Comparison of ENCODE assay signal across 8 mouse cellular contexts in genomic region chr13:55099726-55100478, GRCm38 (mm10). TPM values are rescaled to one million over a fixed set of nuclear protein-coding genes. Genes with fewer than 3 reads are reported as not detected.
A peak's percentile ranks its signal among the peaks of the same experiment; 100 is the strongest.
DNase-seq lines count a peak whose midpoint lies in the region; ATAC-seq and TF ChIP-seq lines count a peak whose summit lies in the region.

Gene Uimc1 (minus strand): TSS chr13:55100300.

- TF ChIP-seq CTCF in intestine, postnatal 0 days (IDR thresholded peaks at IDR 0.05; ENCODE audit: low read depth), result peak; percentile 67
- TF ChIP-seq CTCF in spleen, adult 2 months (IDR thresholded peaks at IDR 0.05; ENCODE audit: extremely low read depth, insufficient read depth, insufficient read length, insufficient replicate concordance), result peak; percentile 32; the same call in 1 of the 2 replicates

- H3K27ac ChIP-seq in embryonic facial prominence, embryonic 10.5 days (replicated peaks), result peak within 1 kb of the TSS; percentile 95
- peak within 1 kb of the TSS; percentile 86 for H3K27ac ChIP-seq in intestine, postnatal 0 days (ENCODE audit: low read depth, low read length)
- peak within 1 kb of the TSS; percentile 88 for H3K27ac ChIP-seq in limb, embryonic 14.5 days (replicated peaks; ENCODE audit: low read depth, low read length)
- H3K27ac ChIP-seq in midbrain, embryonic 16.5 days (ENCODE audit: low read length), result peak within 1 kb of the TSS; percentile 85
- H3K27ac ChIP-seq in spleen, adult 2 months (ENCODE audit: insufficient read depth, low read length), result peak within 1 kb of the TSS; percentile 93

- TF ChIP-seq POLR2A in limb, embryonic 14.5 days (IDR thresholded peaks at IDR 0.05; ENCODE audit: borderline replicate concordance, extremely low read depth, insufficient read depth, insufficient read length), result peak; percentile 71; the same call in 1 of the 2 replicates
- peak; percentile 61 for TF ChIP-seq POLR2A in spleen, adult 2 months (IDR thresholded peaks at IDR 0.05; ENCODE audit: low read depth, low read length)

- peaks cover 3% of the 10 kb centered on the region; the same call in 1 of the 2 replicates for H3K9me3 ChIP-seq in embryonic facial prominence, embryonic 10.5 days
- no peaks in the 10 kb centered on the region for H3K9me3 ChIP-seq in intestine, postnatal 0 days (ENCODE audit: control insufficient read depth)
- H3K9me3 ChIP-seq in limb, embryonic 14.5 days (ENCODE audit: control insufficient read depth, low read length), result no peaks in the 10 kb centered on the region
- H3K9me3 ChIP-seq in midbrain, embryonic 16.5 days (replicated peaks; ENCODE audit: control insufficient read depth, low read length, poor library complexity, severe bottlenecking), result no peaks in the 10 kb centered on the region

- no peaks in the 10 kb centered on the region for H3K36me3 ChIP-seq in embryonic facial prominence, embryonic 10.5 days (replicated peaks)
- no peaks in the 10 kb centered on the region for H3K36me3 ChIP-seq in intestine, postnatal 0 days (ENCODE audit: control insufficient read depth, insufficient read depth)
- no peaks in the 10 kb centered on the region for H3K36me3 ChIP-seq in limb, embryonic 14.5 days (ENCODE audit: control insufficient read depth, insufficient read depth, low read length)
- no peaks in the 10 kb centered on the region for H3K36me3 ChIP-seq in midbrain, embryonic 16.5 days (ENCODE audit: control insufficient read depth, insufficient read depth, low read length)
- no peaks in the 10 kb centered on the region for H3K36me3 ChIP-seq in spleen, adult 2 months (ENCODE audit: control insufficient read depth, insufficient read depth, low read length)

- DNase-seq in 416B (ENCODE audit: low read depth), result peak; percentile 85
- DNase-seq in adrenal gland, postnatal 14 days, result peak; percentile 92
- peak; percentile 94 for DNase-seq in embryonic facial prominence, embryonic 10.5 days (ENCODE audit: low spot score)
- peak; percentile 92 for DNase-seq in limb, embryonic 14.5 days (ENCODE audit: low spot score)
- DNase-seq in spleen, adult 2 months (ENCODE audit: low read depth in 1 of 2, low spot score in 2 of 2), result peak; percentile 67 to 79

- H3K4me3 ChIP-seq in embryonic facial prominence, embryonic 10.5 days, result peak within 1 kb of the TSS; percentile 86
- H3K4me3 ChIP-seq in intestine, postnatal 0 days (ENCODE audit: low read depth, low read length), result peak within 1 kb of the TSS; percentile 81
- peak within 1 kb of the TSS; percentile 80 for H3K4me3 ChIP-seq in limb, embryonic 14.5 days (replicated peaks; ENCODE audit: low read length)
- peak within 1 kb of the TSS; percentile 74 for H3K4me3 ChIP-seq in midbrain, embryonic 16.5 days (ENCODE audit: low read depth, low read length)
- H3K4me3 ChIP-seq in spleen, adult 2 months (ENCODE audit: extremely low read depth, insufficient read depth, insufficient read length), result peak within 1 kb of the TSS; percentile 77

- WGBS in embryonic facial prominence, embryonic 10.5 days, result under 1% methylated on average over 75 of the region's 81 CpGs
- under 1% methylated on average over 79 of the region's 81 CpGs for WGBS in intestine, postnatal 0 days
- WGBS in limb, embryonic 14.5 days, result under 1% methylated on average over 39 of the region's 81 CpGs
- WGBS in midbrain, embryonic 16.5 days, result under 1% methylated on average over 59 of the region's 81 CpGs
- WGBS in spleen, adult 2 months, result 1% methylated on average over 52 of the region's 81 CpGs

- peak within 1 kb of the TSS; percentile 78 for H3K9ac ChIP-seq in intestine, postnatal 0 days (ENCODE audit: low read depth, low read length)
- peak within 1 kb of the TSS; percentile 90 for H3K9ac ChIP-seq in limb, embryonic 14.5 days (ENCODE audit: low read depth, low read length, severe bottlenecking)
- H3K9ac ChIP-seq in midbrain, embryonic 16.5 days (ENCODE audit: low read depth, low read length), result peak within 1 kb of the TSS; percentile 88

- H3K4me1 ChIP-seq in embryonic facial prominence, embryonic 10.5 days, result peaks cover 14% of the 10 kb centered on the region
- no peaks in the 10 kb centered on the region; the same call in 1 of the 2 replicates for H3K4me1 ChIP-seq in intestine, postnatal 0 days (replicated peaks; ENCODE audit: control insufficient read depth, insufficient read depth, low read length)
- H3K4me1 ChIP-seq in limb, embryonic 14.5 days (ENCODE audit: control insufficient read depth, insufficient read depth, low read length), result peaks cover 7% of the 10 kb centered on the region
- H3K4me1 ChIP-seq in midbrain, embryonic 16.5 days (ENCODE audit: control insufficient read depth, insufficient read depth, low read length), result peaks cover 6% of the 10 kb centered on the region
- H3K4me1 ChIP-seq in spleen, adult 2 months (ENCODE audit: control insufficient read depth, insufficient read depth, insufficient read length), result peaks cover 6% of the 10 kb centered on the region; the same call in 1 of the 2 replicates

- H3K27me3 ChIP-seq in embryonic facial prominence, embryonic 10.5 days (replicated peaks; ENCODE audit: low read depth, poor library complexity, severe bottlenecking), result no peaks in the 10 kb centered on the region
- no peaks in the 10 kb centered on the region for H3K27me3 ChIP-seq in intestine, postnatal 0 days (replicated peaks; ENCODE audit: control insufficient read depth, insufficient read depth, low read length)
- no peaks in the 10 kb centered on the region for H3K27me3 ChIP-seq in limb, embryonic 14.5 days (ENCODE audit: control insufficient read depth, insufficient read depth, low read length)
- H3K27me3 ChIP-seq in midbrain, embryonic 16.5 days (ENCODE audit: control insufficient read depth, insufficient read depth, low read depth, low read length), result no peaks in the 10 kb centered on the region
- H3K27me3 ChIP-seq in spleen, adult 2 months (ENCODE audit: control insufficient read depth, insufficient read depth, low read length), result no peaks in the 10 kb centered on the region

- peak within 1 kb of the TSS; percentile 79 for H3K4me2 ChIP-seq in intestine, postnatal 0 days (replicated peaks; ENCODE audit: low read depth)
- peak within 1 kb of the TSS; percentile 71 for H3K4me2 ChIP-seq in limb, embryonic 14.5 days (replicated peaks; ENCODE audit: low read depth, low read length, severe bottlenecking)
- peak within 1 kb of the TSS; percentile 60 for H3K4me2 ChIP-seq in midbrain, embryonic 16.5 days (ENCODE audit: low read length)

- peak; percentile 88 for ATAC-seq in granulocyte monocyte progenitor cell, adult 5-6 weeks (replicated peaks; ENCODE audit: poor library complexity, severe bottlenecking)
- peak; percentile 85 for ATAC-seq in intestine, postnatal 0 days
- peak; percentile 92 for ATAC-seq in limb, embryonic 14.5 days (ENCODE audit: low FRiP score, low read depth)
- ATAC-seq in midbrain, embryonic 16.5 days, result peak; percentile 93

RNA-seq across cellular contexts. Expression of gene Uimc1, which starts in this region (rescaled TPM):
- total RNA-seq in adrenal gland, postnatal 14 days (2021), result 26.1 and 33.5 TPM in 2 replicates
- 23.9 and 24.6 TPM in 2 replicates for polyA plus RNA-seq in embryonic facial prominence, embryonic 10.5 days (2016; fragmentation: Nextera tagmentation; extraction: Ambion mirVana)
- total RNA-seq in granulocyte monocyte progenitor cell, adult 5-6 weeks (2014; fragmentation: Nextera tagmentation), result 40.7 and 43.8 TPM in 2 replicates
- total RNA-seq in granulocyte monocyte progenitor cell, adult 5-6 weeks (2017), result 60.8 and 64.3 TPM in 2 replicates
- 14.1 and 15.9 TPM in 2 replicates for polyA plus RNA-seq in intestine, postnatal 0 days (2015; fragmentation: Nextera tagmentation; extraction: Ambion mirVana)
- 17.5 and 28.5 TPM in 2 replicates for polyA plus RNA-seq in limb, embryonic 14.5 days (2012; rRNA removed)
- 27.1 and 30.6 TPM in 2 replicates for polyA plus RNA-seq in limb, embryonic 14.5 days (2014; fragmentation: Nextera tagmentation; extraction: Ambion mirVana)
- 20.3 and 20.8 TPM in 2 replicates for polyA plus RNA-seq in midbrain, embryonic 16.5 days (2015; fragmentation: Nextera tagmentation; extraction: Ambion mirVana)
- 4.9 and 5.1 TPM in 2 replicates for polyA plus RNA-seq in spleen, adult 2 months (2012; rRNA removed)

Comparison
In these comparisons a context has a peak if more than half of its experiments do, and no peak if none do; other contexts are left out.
1. Peak in every context shown above with its lines: DNase-seq, ATAC-seq, H3K4me3 ChIP-seq and H3K27ac ChIP-seq.